Mouse (Mus musculus): ENCODE measurements around the gene Trappc6b. TPM values are rescaled to one million over a fixed set of nuclear protein-coding genes. Genes with fewer than 3 reads are reported as not detected.

Trappc6b gene
- polyA plus RNA-seq, 1 experiment: 38.7 TPM

DNA sequence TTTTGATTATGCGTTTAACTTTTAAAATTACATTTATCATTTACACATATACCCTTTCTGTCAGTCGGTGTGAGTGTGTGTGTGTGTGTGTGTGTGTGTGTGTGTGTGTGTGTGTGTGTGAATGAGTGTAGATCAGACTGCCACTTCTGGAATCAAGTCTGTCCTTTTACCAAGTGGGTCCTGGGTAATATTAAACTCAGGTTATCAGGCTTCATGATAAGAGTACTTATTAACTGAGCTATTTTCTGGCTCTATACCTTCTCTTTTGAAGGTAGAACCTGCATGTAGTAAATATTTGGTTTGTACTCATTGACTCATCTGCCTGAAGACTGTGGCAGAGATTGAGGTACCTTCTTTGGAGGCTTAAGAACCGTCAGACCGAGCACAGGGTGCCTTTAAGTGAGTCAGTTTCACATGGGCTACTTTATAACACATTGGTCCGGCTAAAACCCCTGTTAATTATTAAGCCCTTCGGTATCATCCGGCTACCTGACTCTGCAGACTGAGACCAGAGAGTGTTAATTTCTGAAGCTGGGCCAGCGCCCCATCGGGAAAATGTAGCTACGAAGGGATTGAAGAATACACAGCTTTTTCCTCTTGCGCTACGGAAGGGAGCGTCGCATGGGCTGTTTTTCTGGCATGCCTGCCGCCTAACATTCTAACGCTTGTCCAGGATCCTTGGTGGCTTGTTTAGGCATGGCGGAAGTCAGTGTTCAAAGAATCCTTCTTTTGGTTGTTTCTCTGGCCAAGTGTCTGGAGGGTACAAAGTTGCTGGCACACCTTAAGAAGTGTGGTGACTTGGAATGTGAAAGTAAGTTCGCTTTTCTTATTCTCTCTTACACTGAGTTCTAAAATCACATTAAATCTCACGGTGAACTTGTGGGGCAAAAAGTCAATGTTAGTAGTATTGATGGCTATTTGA is 34.1 kb upstream of the Trappc6b start, which contains the start of gene Mia2:
Gene Mia2, plus strand, starts transcription at position 696 of the 922 bp plus-strand sequence.
- H3K4me3 ChIP-seq (ENCODE audit: insufficient read depth, poor library complexity, severe bottlenecking): no peak within 1 kb of the TSS
- no peaks in the 10 kb centered on the region for H3K79me3 ChIP-seq (ENCODE audit: low read depth)
- H3ac ChIP-seq (ENCODE audit: control insufficient read depth, insufficient read length, low read depth): no peak within 1 kb of the TSS
- H3K79me2 ChIP-seq (ENCODE audit: control insufficient read depth, insufficient read depth): no peaks in the 10 kb centered on the region
- H3K36me3 ChIP-seq (ENCODE audit: control insufficient read depth, insufficient read depth): no peaks in the 10 kb centered on the region
- TF ChIP-seq MYOG (IDR thresholded peaks at IDR 0.05; ENCODE audit: control insufficient read depth, extremely low read depth, insufficient read length) (no peak), MYOD1 (IDR thresholded peaks at IDR 0.05; ENCODE audit: control insufficient read depth, insufficient read length, low read depth) (no peak), CEBPB (IDR thresholded peaks at IDR 0.05; ENCODE audit: low read depth) (no peak), CTCF (IDR thresholded peaks at IDR 0.05; ENCODE audit: control insufficient read depth, insufficient read depth, insufficient read length) (no peak), USF1 (IDR thresholded peaks at IDR 0.05; ENCODE audit: low read depth) (no peak), FOSL1 (IDR thresholded peaks at IDR 0.05; ENCODE audit: insufficient read depth, low read length, poor library complexity, severe bottlenecking) (no peak), MAX (IDR thresholded peaks at IDR 0.05) (no peak)
- H3K27me3 ChIP-seq (ENCODE audit: control insufficient read depth, insufficient read depth, insufficient read length): no peaks in the 10 kb centered on the region

DNA sequence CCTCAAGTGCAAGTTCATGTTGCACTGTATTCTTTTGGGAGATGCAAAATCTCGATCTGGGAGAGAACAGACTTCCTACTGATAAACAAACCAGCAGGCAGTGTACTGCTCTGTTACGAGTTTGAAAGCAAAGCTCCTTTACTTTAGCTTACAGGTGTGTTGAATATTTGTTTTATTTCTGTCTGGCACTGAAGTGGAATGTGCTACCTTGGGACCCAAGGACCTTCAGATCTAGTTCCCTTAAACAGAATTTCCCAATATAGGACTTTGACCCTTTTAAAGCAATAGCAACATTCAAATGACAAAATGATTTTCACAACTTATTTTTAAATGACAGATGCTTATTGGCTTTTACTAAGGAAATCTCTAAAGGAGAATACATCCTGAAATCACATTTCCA is 32.3 kb upstream of the Trappc6b start:
- no peak overlapping the region for H3K4me3 ChIP-seq (ENCODE audit: insufficient read depth, poor library complexity, severe bottlenecking)
- TF ChIP-seq USF1 (IDR thresholded peaks at IDR 0.05; ENCODE audit: low read depth) (no peak), FOSL1 (IDR thresholded peaks at IDR 0.05; ENCODE audit: insufficient read depth, low read length, poor library complexity, severe bottlenecking) (no peak), MAX (IDR thresholded peaks at IDR 0.05) (no peak), MYOG (IDR thresholded peaks at IDR 0.05; ENCODE audit: control insufficient read depth, extremely low read depth, insufficient read length) (no peak), CTCF (IDR thresholded peaks at IDR 0.05; ENCODE audit: control insufficient read depth, insufficient read depth, insufficient read length) (no peak), MYOD1 (IDR thresholded peaks at IDR 0.05; ENCODE audit: control insufficient read depth, insufficient read length, low read depth) (no peak), CEBPB (IDR thresholded peaks at IDR 0.05; ENCODE audit: low read depth) (no peak)
- H3K36me3 ChIP-seq (ENCODE audit: control insufficient read depth, insufficient read depth): no peaks in the 10 kb centered on the region
- no peaks in the 10 kb centered on the region for H3K79me3 ChIP-seq (ENCODE audit: low read depth)
- no peaks in the 10 kb centered on the region for H3K27me3 ChIP-seq (ENCODE audit: control insufficient read depth, insufficient read depth, insufficient read length)
- H3ac ChIP-seq (ENCODE audit: control insufficient read depth, insufficient read length, low read depth): no peak overlapping the region
- H3K79me2 ChIP-seq (ENCODE audit: control insufficient read depth, insufficient read depth): no peaks in the 10 kb centered on the region

DNA sequence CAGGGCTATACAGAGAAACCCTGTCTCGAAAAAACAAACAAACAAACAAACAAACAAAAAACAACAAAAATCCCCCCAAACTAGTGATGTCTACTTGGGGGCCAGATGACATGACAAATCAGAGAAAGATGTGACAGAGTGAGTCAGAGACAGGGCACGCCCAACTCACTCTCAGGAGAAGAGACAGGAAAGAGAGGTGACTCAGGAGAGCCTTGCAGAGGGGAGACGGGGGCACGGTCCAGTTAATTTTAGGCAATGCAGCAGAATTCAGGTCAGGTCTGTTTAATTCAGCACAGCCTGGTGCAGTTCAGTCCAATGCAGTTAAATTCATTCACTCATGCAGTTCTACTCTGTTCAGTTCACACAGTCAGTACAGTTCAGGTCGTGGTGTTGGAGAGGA is 24.9 kb upstream of the Trappc6b start:
- H3K27me3 ChIP-seq (ENCODE audit: control insufficient read depth, insufficient read depth, insufficient read length): no peaks in the 10 kb centered on the region
- no peaks in the 10 kb centered on the region for H3K36me3 ChIP-seq (ENCODE audit: control insufficient read depth, insufficient read depth)
- no peaks in the 10 kb centered on the region for H3K79me2 ChIP-seq (ENCODE audit: control insufficient read depth, insufficient read depth)
- no peak for TF ChIP-seq USF1 (IDR thresholded peaks at IDR 0.05; ENCODE audit: low read depth)
- TF ChIP-seq MYOD1 (IDR thresholded peaks at IDR 0.05; ENCODE audit: control insufficient read depth, insufficient read length, low read depth): no peak
- TF ChIP-seq CEBPB (IDR thresholded peaks at IDR 0.05; ENCODE audit: low read depth): no peak
- TF ChIP-seq FOSL1 (IDR thresholded peaks at IDR 0.05; ENCODE audit: insufficient read depth, low read length, poor library complexity, severe bottlenecking): no peak
- no peak for TF ChIP-seq MYOG (IDR thresholded peaks at IDR 0.05; ENCODE audit: control insufficient read depth, extremely low read depth, insufficient read length)
- TF ChIP-seq MAX (IDR thresholded peaks at IDR 0.05): no peak
- no peak for TF ChIP-seq CTCF (IDR thresholded peaks at IDR 0.05; ENCODE audit: control insufficient read depth, insufficient read depth, insufficient read length)
- no peaks in the 10 kb centered on the region for H3K79me3 ChIP-seq (ENCODE audit: low read depth)
- H3ac ChIP-seq (ENCODE audit: control insufficient read depth, insufficient read length, low read depth): no peak overlapping the region
- H3K4me3 ChIP-seq (ENCODE audit: insufficient read depth, poor library complexity, severe bottlenecking): no peak overlapping the region

DNA sequence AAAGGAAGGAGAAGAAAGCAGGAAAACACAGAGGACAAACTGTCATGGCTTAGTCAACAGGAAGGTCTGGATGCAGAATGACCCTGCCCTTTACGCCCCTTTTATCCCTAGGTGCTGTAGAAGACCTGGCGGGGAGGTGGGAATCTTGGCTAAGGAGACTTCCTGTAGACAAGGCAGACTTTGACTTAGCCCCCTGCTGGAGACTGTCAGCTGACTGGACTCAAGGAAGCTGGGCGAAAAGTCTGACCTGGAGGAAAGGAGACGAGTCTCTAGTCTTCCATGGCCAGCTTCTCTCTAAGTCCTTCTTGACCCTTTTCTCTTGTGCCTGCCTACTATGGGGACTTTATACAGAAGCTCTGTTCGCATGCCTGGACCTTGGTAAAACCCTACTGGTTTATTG is 23.2 kb upstream of the Trappc6b start:
- Histone ChIP-seq H3K36me3 (ENCODE audit: control insufficient read depth, insufficient read depth) (peaks cover 5% of the 10 kb centered on the region), H3K27me3 (ENCODE audit: control insufficient read depth, insufficient read depth, insufficient read length) (no peaks in the 10 kb centered on the region), H3K79me2 (ENCODE audit: control insufficient read depth, insufficient read depth) (no peaks in the 10 kb centered on the region), H3K4me3 (ENCODE audit: insufficient read depth, poor library complexity, severe bottlenecking) (no peak overlapping the region), H3K79me3 (ENCODE audit: low read depth) (no peaks in the 10 kb centered on the region), H3ac (ENCODE audit: control insufficient read depth, insufficient read length, low read depth) (no peak overlapping the region)
- TF ChIP-seq CEBPB (IDR thresholded peaks at IDR 0.05; ENCODE audit: low read depth): no peak
- TF ChIP-seq MYOD1 (IDR thresholded peaks at IDR 0.05; ENCODE audit: control insufficient read depth, insufficient read length, low read depth): no peak
- TF ChIP-seq USF1 (IDR thresholded peaks at IDR 0.05; ENCODE audit: low read depth): no peak
- TF ChIP-seq MYOG (IDR thresholded peaks at IDR 0.05; ENCODE audit: control insufficient read depth, extremely low read depth, insufficient read length): no peak
- TF ChIP-seq CTCF (IDR thresholded peaks at IDR 0.05; ENCODE audit: control insufficient read depth, insufficient read depth, insufficient read length): no peak
- TF ChIP-seq FOSL1 (IDR thresholded peaks at IDR 0.05; ENCODE audit: insufficient read depth, low read length, poor library complexity, severe bottlenecking): no peak
- TF ChIP-seq MAX (IDR thresholded peaks at IDR 0.05): no peak

DNA sequence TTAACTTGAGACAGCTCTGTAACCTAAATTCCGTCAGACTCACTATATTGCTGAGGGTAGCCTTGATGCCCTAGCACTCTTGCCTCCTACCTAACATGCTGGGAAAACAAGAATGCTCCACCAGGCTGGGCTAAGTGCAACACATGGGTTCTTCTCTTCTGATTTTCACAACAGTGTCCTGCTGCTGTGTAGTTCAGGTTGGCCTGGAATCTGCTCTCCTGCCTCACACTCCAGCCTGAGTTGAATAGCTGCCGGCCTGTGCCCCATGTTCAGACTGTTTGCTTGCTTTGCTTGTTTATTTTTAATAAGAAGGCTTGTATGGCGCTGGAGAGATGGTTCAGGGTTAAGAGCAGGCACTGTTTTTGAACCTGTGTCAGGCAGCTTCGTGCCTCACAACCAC is 19.2 kb upstream of the Trappc6b start:
- no peak overlapping the region for H3ac ChIP-seq (ENCODE audit: control insufficient read depth, insufficient read length, low read depth)
- TF ChIP-seq MYOG (IDR thresholded peaks at IDR 0.05; ENCODE audit: control insufficient read depth, extremely low read depth, insufficient read length) (no peak), MAX (IDR thresholded peaks at IDR 0.05) (no peak), FOSL1 (IDR thresholded peaks at IDR 0.05; ENCODE audit: insufficient read depth, low read length, poor library complexity, severe bottlenecking) (no peak), MYOD1 (IDR thresholded peaks at IDR 0.05; ENCODE audit: control insufficient read depth, insufficient read length, low read depth) (no peak), CTCF (IDR thresholded peaks at IDR 0.05; ENCODE audit: control insufficient read depth, insufficient read depth, insufficient read length) (no peak), CEBPB (IDR thresholded peaks at IDR 0.05; ENCODE audit: low read depth) (no peak), USF1 (IDR thresholded peaks at IDR 0.05; ENCODE audit: low read depth) (no peak)
- H3K27me3 ChIP-seq (ENCODE audit: control insufficient read depth, insufficient read depth, insufficient read length): no peaks in the 10 kb centered on the region
- no peaks in the 10 kb centered on the region for H3K79me3 ChIP-seq (ENCODE audit: low read depth)
- H3K4me3 ChIP-seq (ENCODE audit: insufficient read depth, poor library complexity, severe bottlenecking): no peak overlapping the region
- H3K79me2 ChIP-seq (ENCODE audit: control insufficient read depth, insufficient read depth): no peaks in the 10 kb centered on the region
- H3K36me3 ChIP-seq (ENCODE audit: control insufficient read depth, insufficient read depth): peaks cover 21% of the 10 kb centered on the region

Data from C2C12 (cell line).